Mouse (Mus musculus) cerebellum, adult 2 months (tissue): ENCODE measurements around the gene Cfap299.

Experiments used
- CTCF ChIP-seq: fragments of 200-500 bp; IDR thresholded peaks from 2 replicates; pipeline ENCODE4 v1.5.1; 2011; ENCODE audit warnings: low read depth, mild to moderate bottlenecking, control low read depth, low read length, moderate library complexity, borderline replicate concordance; ENCODE audit not compliant: insufficient read depth
- POLR2A ChIP-seq: fragments of 200-500 bp; IDR thresholded peaks from 2 replicates; pipeline ENCODE4 v1.6.1; 2011; ENCODE audit warnings: low read length, control low read depth, borderline replicate concordance; ENCODE audit not compliant: insufficient read depth

GRCm38 (mm10) chr5:98613511-98613910, 284.4 kb downstream of the Cfap299 start:
- TF ChIP-seq POLR2A (no peak), CTCF (no peak)
